Mouse (Mus musculus): ENCODE results near the gene Tpm1. TPM values are rescaled to one million over a fixed set of nuclear protein-coding genes. Genes with fewer than 3 reads are reported as not detected.

Tpm1 gene
- polyA plus RNA-seq, 1 experiment from 2014 or later: 187 TPM

DNA sequence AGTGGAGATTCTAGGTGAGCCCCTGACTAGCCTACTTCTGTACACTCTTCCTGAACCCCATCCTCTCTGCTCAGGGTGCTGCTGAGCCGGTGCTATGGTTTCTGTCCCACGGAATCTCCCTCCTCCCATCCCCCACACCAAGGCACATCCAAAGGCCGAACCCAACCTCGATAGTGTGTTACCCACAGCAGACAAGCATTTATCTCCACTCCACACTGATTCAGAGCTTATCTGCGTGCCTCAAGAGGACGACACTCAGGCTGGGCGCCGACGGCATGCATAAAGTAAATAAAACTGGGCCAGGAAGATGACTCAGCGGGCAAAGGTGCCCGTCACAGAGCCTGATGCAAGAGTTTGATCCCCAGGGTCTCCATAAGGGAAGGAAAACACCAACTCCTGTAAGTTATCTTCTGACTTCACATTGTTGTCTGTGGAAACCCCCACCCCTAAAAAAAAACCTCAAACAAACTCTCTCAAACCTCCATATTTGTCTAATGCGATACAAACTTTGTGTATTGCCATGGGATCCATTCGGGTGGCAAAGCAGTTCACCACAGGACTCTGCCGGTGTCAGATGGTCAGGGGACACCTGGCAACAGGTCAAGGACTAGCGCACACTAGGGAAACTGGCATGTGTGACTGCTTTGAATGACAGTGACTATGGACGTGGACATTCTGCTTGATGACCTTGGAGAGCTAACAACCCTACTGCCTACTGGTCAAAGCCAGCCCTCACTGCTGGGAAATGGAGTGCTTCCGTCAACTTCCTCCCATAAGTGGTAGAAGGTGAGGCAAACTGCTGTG is 24.1 kb downstream of the Tpm1 start:
- Histone ChIP-seq H3K27ac (ENCODE audit: low read depth, low read length) (no peak overlapping the region), H3K9ac (ENCODE audit: low read depth, low read length) (no peak overlapping the region), H3K4me2 (ENCODE audit: low read length) (no peak overlapping the region), H3K27me3 (replicated peaks; ENCODE audit: control insufficient read depth, insufficient read depth, low read length) (no peaks in the 10 kb centered on the region), H3K9me3 (ENCODE audit: control insufficient read depth, low read length) (no peaks in the 10 kb centered on the region), H3K36me3 (ENCODE audit: control insufficient read depth, insufficient read depth, low read length) (peaks cover 25% of the 10 kb centered on the region), H3K4me1 (ENCODE audit: control insufficient read depth, insufficient read depth, low read depth, low read length) (no peaks in the 10 kb centered on the region), H3K4me3 (ENCODE audit: low read length) (no peak overlapping the region)
- 92% methylated on average over 17 of the region's 17 CpGs for WGBS
- ATAC-seq: no peak

DNA sequence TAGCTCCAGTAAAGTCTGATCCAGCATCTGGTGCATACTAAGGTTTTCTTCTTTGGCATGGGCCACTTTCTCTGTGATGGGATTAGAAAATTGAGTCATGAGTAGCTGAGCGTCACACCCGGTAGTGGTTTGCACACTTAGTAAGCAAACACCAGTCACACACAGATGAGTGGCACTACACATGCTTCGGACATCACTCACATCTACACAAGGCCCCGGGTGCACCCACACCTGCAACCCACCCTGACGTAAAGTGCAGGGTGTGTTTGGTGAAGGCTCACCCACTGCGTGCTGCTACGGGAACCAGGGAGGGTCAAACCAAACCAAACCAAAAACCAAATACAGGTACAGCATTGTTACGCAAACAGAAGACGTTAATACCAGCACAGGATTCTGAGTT is 25.8 kb downstream of the Tpm1 start:
- no peak overlapping the region for H3K4me3 ChIP-seq (ENCODE audit: low read length)
- H3K4me1 ChIP-seq (ENCODE audit: control insufficient read depth, insufficient read depth, low read depth, low read length): no peaks in the 10 kb centered on the region
- H3K27me3 ChIP-seq (replicated peaks; ENCODE audit: control insufficient read depth, insufficient read depth, low read length): no peaks in the 10 kb centered on the region
- ATAC-seq: no peak
- H3K36me3 ChIP-seq (ENCODE audit: control insufficient read depth, insufficient read depth, low read length): peaks cover 20% of the 10 kb centered on the region
- no peak overlapping the region for H3K4me2 ChIP-seq (ENCODE audit: low read length)
- WGBS: 96% methylated on average over 9 of the region's 9 CpGs
- no peaks in the 10 kb centered on the region for H3K9me3 ChIP-seq (ENCODE audit: control insufficient read depth, low read length)
- no peak overlapping the region for H3K9ac ChIP-seq (ENCODE audit: low read depth, low read length)
- no peak overlapping the region for H3K27ac ChIP-seq (ENCODE audit: low read depth, low read length)

DNA sequence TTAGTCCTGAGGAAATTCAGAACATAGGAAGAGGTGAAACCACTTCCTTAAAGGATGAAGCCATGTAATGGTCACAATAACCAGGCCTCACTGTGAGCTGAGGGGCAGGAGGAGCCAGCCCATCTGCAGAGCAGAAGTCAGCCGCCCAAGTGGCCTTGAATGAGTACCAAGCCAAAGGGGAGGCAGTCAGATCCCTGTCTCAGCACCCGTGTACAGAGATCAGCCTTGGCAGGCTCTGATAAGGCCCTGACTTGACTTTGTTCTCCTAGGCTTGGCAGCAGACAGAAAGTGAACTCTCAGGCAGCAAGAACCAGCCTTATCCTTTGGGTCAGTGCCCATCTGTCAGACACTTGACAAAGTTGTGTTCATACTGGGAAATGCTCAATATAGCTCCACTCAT is 29.1 kb downstream of the Tpm1 start:
- 75% methylated on average over 2 of the region's 2 CpGs for WGBS
- H3K9me3 ChIP-seq (ENCODE audit: control insufficient read depth, low read length): no peaks in the 10 kb centered on the region

DNA sequence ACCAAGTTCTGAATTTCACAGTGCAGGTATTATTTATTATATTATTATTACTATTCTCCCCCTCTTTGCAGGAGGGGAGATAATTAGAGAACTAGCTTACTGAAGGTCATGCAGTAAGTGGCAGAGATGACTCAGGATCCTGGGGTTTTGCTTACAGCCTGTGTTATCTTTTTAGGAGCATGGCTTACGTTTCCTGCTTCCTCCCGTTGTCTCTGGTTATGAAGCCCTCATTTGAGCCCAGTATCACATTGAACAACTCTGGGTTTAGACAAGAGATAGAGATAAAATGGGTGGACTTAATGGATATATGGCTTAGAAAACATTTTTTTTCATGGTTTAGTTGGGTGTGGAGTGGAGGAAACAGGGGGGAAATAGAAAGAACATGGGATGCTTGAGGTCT is 35.7 kb downstream of the Tpm1 start:
- ATAC-seq: no peak
- no peaks in the 10 kb centered on the region for H3K4me1 ChIP-seq (ENCODE audit: control insufficient read depth, insufficient read depth, low read depth, low read length)

More for the DNA sequence above, 29.1 kb downstream of the Tpm1 start:
- Histone ChIP-seq H3K27me3 (replicated peaks; ENCODE audit: control insufficient read depth, insufficient read depth, low read length) (no peaks in the 10 kb centered on the region), H3K36me3 (ENCODE audit: control insufficient read depth, insufficient read depth, low read length) (peaks cover 8% of the 10 kb centered on the region; the same call in 1 of the 2 replicates), H3K4me1 (ENCODE audit: control insufficient read depth, insufficient read depth, low read depth, low read length) (no peaks in the 10 kb centered on the region), H3K4me2 (ENCODE audit: low read length) (no peak overlapping the region), H3K9ac (ENCODE audit: low read depth, low read length) (no peak overlapping the region), H3K27ac (ENCODE audit: low read depth, low read length) (no peak overlapping the region), H3K4me3 (ENCODE audit: low read length) (no peak overlapping the region)
- no peak for ATAC-seq

DNA sequence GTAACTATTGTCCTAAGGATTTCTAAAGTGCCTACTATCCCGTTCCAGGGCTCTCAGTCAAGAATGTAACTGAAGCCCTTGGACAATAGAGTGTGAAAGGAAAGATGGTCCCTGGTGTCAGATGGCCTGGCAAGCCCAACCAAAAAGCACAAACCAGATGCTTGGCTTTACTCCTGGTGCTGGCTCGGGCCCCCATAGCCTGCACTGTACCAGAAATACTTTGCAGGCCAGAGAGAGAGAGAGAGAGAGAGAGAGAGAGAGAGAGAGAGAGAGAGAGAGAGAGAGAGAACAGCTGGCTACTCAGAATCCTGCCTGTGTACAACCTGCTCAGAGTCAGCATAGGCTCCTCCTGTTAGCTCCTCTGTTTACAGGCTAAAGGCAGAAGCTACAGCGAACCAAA is 36.7 kb downstream of the Tpm1 start:
- ATAC-seq: no peak

More for the DNA sequence above, 35.7 kb downstream of the Tpm1 start:
- WGBS: 85% methylated on average over 2 of the region's 2 CpGs
- H3K9me3 ChIP-seq (ENCODE audit: control insufficient read depth, low read length): no peaks in the 10 kb centered on the region
- no peak overlapping the region for H3K27ac ChIP-seq (ENCODE audit: low read depth, low read length)
- no peaks in the 10 kb centered on the region for H3K36me3 ChIP-seq (ENCODE audit: control insufficient read depth, insufficient read depth, low read length)
- no peaks in the 10 kb centered on the region for H3K27me3 ChIP-seq (replicated peaks; ENCODE audit: control insufficient read depth, insufficient read depth, low read length)
- H3K9ac ChIP-seq (ENCODE audit: low read depth, low read length): no peak overlapping the region
- H3K4me3 ChIP-seq (ENCODE audit: low read length): no peak overlapping the region
- H3K4me2 ChIP-seq (ENCODE audit: low read length): no peak overlapping the region

DNA sequence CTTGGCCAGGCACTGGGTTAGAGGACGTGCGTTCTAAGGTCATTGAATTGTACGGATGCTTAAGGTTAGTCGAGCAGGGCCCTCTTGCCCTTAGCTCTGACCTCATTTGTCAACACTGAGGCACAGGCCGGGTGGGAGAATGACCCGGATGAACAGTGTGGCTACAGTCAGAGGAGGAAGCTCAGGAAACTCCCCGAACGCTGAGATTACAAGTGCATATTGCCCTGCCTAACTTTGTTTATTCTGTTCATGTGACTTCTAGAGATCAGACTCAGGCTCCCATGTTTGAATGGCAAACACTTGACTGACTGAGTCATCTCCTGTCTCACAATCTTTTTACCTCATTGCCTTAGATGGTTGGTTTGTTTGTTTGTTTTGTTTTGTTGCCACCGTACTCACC is 37.7 kb downstream of the Tpm1 start:
- H3K36me3 ChIP-seq (ENCODE audit: control insufficient read depth, insufficient read depth, low read length): no peaks in the 10 kb centered on the region
- ATAC-seq: no peak
- no peaks in the 10 kb centered on the region for H3K4me1 ChIP-seq (ENCODE audit: control insufficient read depth, insufficient read depth, low read depth, low read length)
- H3K9me3 ChIP-seq (ENCODE audit: control insufficient read depth, low read length): no peaks in the 10 kb centered on the region
- WGBS: 83% methylated on average over 9 of the region's 9 CpGs
- no peak overlapping the region for H3K9ac ChIP-seq (ENCODE audit: low read depth, low read length)
- H3K27me3 ChIP-seq (replicated peaks; ENCODE audit: control insufficient read depth, insufficient read depth, low read length): no peaks in the 10 kb centered on the region
- no peak overlapping the region for H3K4me3 ChIP-seq (ENCODE audit: low read length)
- no peak overlapping the region for H3K27ac ChIP-seq (ENCODE audit: low read depth, low read length)
- H3K4me2 ChIP-seq (ENCODE audit: low read length): no peak overlapping the region

More for the DNA sequence above, 36.7 kb downstream of the Tpm1 start:
- no peaks in the 10 kb centered on the region for H3K9me3 ChIP-seq (ENCODE audit: control insufficient read depth, low read length)
- no peak overlapping the region for H3K4me3 ChIP-seq (ENCODE audit: low read length)
- H3K9ac ChIP-seq (ENCODE audit: low read depth, low read length): no peak overlapping the region
- no peaks in the 10 kb centered on the region for H3K4me1 ChIP-seq (ENCODE audit: control insufficient read depth, insufficient read depth, low read depth, low read length)
- no peaks in the 10 kb centered on the region for H3K36me3 ChIP-seq (ENCODE audit: control insufficient read depth, insufficient read depth, low read length)
- H3K27me3 ChIP-seq (replicated peaks; ENCODE audit: control insufficient read depth, insufficient read depth, low read length): no peaks in the 10 kb centered on the region
- WGBS: 47% methylated on average over 3 of the region's 3 CpGs
- no peak overlapping the region for H3K27ac ChIP-seq (ENCODE audit: low read depth, low read length)
- H3K4me2 ChIP-seq (ENCODE audit: low read length): no peak overlapping the region

DNA sequence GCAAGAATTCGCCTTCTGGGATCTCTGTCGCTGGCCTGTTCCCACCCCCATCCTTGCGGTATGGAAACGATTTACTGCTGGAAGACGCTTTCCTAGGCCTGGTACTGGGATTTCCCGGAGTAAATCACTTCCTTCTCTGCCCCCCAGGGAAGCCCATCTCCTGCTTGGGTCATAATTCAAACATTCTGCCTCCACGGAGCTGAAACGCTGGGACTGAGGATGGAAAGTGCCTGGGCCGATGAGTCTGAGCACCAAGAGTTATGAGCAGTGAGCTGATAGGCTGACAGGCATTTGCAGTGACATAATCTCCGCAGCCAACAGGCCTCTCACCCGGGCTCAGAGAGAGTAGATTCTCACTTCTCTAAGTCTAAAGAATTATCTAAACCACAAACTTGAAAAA is 40.4 kb downstream of the Tpm1 start:
- 59% methylated on average over 11 of the region's 11 CpGs for WGBS
- H3K27ac ChIP-seq (ENCODE audit: low read depth, low read length): no peak overlapping the region
- no peak overlapping the region for H3K4me3 ChIP-seq (ENCODE audit: low read length)
- H3K36me3 ChIP-seq (ENCODE audit: control insufficient read depth, insufficient read depth, low read length): no peaks in the 10 kb centered on the region
- H3K9me3 ChIP-seq (ENCODE audit: control insufficient read depth, low read length): no peaks in the 10 kb centered on the region
- ATAC-seq: no peak
- H3K9ac ChIP-seq (ENCODE audit: low read depth, low read length): no peak overlapping the region
- H3K4me2 ChIP-seq (ENCODE audit: low read length): no peak overlapping the region
- no peaks in the 10 kb centered on the region for H3K27me3 ChIP-seq (replicated peaks; ENCODE audit: control insufficient read depth, insufficient read depth, low read length)
- H3K4me1 ChIP-seq (ENCODE audit: control insufficient read depth, insufficient read depth, low read depth, low read length): peaks cover 4% of the 10 kb centered on the region; the same call in 1 of the 2 replicates

DNA sequence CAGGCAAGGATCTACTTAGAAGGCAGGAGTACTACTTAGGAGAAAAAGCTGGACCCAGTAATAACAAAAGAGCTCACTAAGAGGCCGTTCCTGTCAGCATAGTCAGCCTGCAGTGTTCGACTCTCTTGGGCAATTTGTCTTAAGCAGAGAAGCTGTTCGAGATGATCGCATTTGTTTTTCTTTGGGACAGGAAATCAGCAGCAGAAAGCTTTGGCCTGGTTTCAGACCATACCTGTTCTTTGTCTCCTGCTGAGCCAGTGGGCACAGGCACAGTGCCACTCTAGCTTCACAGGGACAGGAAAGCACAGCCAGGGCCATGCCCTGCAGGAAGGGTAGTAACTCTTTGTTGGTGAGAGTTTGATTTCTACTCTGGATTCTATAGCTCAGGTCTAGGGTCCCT is 42.8 kb downstream of the Tpm1 start:
- WGBS: 73% methylated on average over 4 of the region's 4 CpGs
- Histone ChIP-seq H3K36me3 (ENCODE audit: control insufficient read depth, insufficient read depth, low read length) (no peaks in the 10 kb centered on the region), H3K9ac (ENCODE audit: low read depth, low read length) (no peak overlapping the region), H3K4me3 (ENCODE audit: low read length) (no peak overlapping the region), H3K27me3 (replicated peaks; ENCODE audit: control insufficient read depth, insufficient read depth, low read length) (no peaks in the 10 kb centered on the region), H3K4me2 (ENCODE audit: low read length) (no peak overlapping the region), H3K4me1 (ENCODE audit: control insufficient read depth, insufficient read depth, low read depth, low read length) (peaks cover 4% of the 10 kb centered on the region; the same call in 1 of the 2 replicates), H3K9me3 (ENCODE audit: control insufficient read depth, low read length) (no peaks in the 10 kb centered on the region), H3K27ac (ENCODE audit: low read depth, low read length) (no peak overlapping the region)
- no peak for ATAC-seq

DNA sequence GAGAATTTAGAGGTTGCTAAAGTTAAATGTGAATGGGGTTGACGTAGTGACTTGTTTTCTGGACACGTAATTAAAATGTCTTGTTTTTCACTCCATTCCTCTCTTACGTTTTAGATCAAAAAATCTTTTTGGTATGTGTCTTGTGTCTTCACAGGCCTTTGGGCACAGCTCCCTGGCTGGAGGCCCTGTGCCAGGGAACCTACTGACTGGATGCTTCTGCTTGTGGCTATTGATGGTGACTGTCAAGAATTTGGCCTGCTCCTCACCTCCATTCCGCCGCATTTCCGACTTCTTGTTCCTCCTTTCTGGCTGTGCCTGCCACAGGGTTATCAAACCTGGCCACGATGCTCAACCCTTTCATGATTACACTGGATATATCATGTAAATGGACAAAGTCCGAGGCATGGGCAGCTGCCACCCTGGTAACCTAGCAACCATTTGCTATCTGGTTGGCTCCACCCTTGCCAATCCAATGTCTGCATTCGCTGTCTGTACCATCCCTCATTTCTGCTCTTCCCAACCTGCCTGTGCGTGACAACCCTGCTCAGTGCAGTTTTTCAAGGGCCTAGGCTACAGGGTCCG is 44.0 kb downstream of the Tpm1 start:
- no peaks in the 10 kb centered on the region for H3K36me3 ChIP-seq (ENCODE audit: control insufficient read depth, insufficient read depth, low read length)
- H3K4me1 ChIP-seq (ENCODE audit: control insufficient read depth, insufficient read depth, low read depth, low read length): peaks cover 4% of the 10 kb centered on the region; the same call in 1 of the 2 replicates
- no peaks in the 10 kb centered on the region for H3K9me3 ChIP-seq (ENCODE audit: control insufficient read depth, low read length)
- H3K4me3 ChIP-seq (ENCODE audit: low read length): no peak overlapping the region
- no peak for ATAC-seq
- no peaks in the 10 kb centered on the region for H3K27me3 ChIP-seq (replicated peaks; ENCODE audit: control insufficient read depth, insufficient read depth, low read length)
- 53% methylated on average over 11 of the region's 11 CpGs for WGBS
- no peak overlapping the region for H3K4me2 ChIP-seq (ENCODE audit: low read length)
- H3K9ac ChIP-seq (ENCODE audit: low read depth, low read length): no peak overlapping the region
- no peak overlapping the region for H3K27ac ChIP-seq (ENCODE audit: low read depth, low read length)
